Mouse (Mus musculus) spleen, postnatal 14 days (tissue): Measurements from ENCODE around the gene Mau2.
"Not testable (repeated sequence)": the region's sequence is repeated elsewhere in the genome, so short reads cannot be mapped to it uniquely, and the experiment has no call there.

ENCODE experiments used
- DNase-seq, 2 experiments: peaks; one replicate each; pipeline ENCODE4 v3.0.0; 2021 to 2022; ENCODE audit warnings: low spot score in 2 of 2

Mau2 gene

GRCm38 (mm10) chr8:70023596-70023995 is 18.9 kb downstream of the Mau2 start:
- no peak for DNase-seq

DNA sequence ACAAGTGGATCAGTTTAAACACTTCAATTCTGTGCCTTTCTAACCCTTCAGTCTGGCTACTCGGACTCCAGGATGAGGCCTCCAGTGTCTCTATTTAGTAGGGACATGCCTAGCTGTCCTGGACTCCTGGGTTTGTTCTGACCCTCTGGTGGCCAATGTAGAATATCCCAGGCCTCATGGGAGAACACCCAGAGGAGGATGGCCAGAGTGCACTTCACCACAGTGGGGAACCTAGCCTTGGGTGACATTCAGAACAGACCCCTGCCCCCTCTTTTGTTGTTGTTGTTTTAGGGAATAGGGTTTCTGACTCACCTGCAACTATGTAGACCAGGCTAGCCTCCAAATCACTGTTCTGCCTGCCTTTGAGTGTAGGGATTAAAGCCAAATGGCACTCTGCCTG is 27.5 kb downstream of the Mau2 start:
- no peak for DNase-seq

- DNase-seq = no peak
These were observed 29.8 kb downstream of the Mau2 start for GRCm38 (mm10) chr8:70012763-70013162.

DNA sequence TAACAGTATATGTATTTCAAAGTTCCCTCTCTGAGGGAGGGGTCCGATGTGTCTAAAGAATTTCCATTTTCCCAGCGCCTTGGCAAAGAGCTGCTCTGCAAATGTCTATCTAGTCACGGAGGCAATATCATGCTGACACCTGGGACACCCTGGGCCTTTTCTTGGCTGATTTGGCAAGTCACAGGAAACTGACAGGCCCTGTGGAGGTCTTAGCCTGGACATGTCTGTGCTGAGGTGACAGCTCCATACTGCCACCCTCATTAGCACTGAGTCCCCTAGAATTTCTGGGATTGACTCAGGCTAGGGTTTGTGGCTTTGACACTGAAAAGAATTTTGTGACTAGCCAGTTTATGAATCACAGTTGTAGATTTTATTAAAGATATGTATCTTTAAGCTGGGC is 30.2 kb downstream of the Mau2 start:
- no peak for DNase-seq

GRCm38 (mm10) chr8:70010796-70011195 is 31.7 kb downstream of the Mau2 start:
- not testable (repeated sequence) for DNase-seq

DNA sequence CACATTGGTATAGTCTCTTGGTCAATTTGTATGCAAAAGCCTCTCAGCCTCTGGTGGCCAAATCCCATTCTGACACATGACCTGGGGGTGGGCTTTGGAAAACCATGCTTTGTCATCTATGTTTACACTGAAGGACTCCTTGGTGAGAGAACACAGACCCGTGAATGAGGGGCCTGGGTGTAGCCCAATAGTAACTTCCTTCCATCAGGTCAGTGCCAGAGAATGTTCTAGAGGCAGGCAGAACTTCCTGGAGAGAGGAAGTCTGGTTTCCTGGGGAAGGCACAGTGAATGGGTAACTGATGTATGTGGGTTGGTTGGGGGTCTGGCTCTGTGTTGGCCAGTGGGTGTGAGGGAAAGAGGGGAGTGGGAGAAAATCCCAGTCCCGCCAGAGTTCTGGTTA is 37.4 kb downstream of the Mau2 start:
- no peak for DNase-seq

DNA sequence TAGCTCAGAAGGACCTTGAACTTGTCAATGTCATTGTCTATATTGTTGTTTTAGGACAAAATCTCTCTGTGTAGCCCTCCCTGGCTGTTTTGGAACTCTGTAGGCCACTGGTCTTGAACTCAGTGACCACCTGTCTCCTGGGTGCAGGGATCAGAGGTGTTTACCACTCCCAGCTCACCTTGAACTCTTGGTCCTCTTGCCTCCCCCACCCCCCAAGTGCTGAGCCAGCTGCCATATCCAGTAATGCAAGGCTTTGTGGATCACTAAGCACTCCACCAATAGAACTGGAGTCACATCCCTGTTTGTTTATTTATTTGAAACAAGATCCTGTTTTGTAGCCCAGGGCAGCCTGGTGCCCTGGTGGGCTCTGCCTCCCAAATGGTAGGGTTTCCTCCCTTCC is 38.2 kb downstream of the Mau2 start:
- DNase-seq = no peak

DNA sequence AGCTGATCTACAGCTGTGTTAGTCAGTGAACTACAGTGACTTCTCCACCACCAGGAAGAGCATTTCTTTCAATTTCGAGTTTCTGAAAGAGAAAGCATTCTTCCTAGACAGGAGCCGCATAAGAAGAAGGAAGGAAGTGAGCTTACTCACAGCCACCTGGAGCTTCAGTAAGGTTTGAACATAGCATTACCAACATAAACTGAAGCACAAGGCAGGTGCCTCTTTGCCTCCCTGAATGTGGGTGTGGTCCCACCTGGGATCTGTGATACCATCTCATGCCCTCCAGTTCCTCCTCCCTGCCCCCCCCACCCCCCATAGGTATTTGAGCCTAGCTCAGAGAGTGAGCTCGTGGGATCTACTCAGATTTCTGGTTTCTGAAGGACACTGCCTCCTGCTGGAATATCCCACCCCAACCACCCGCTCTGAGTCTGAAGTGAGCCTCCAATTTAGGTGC is 39.3 kb downstream of the Mau2 start:
- no peak for DNase-seq

GRCm38 (mm10) chr8:70001892-70002191 is 40.7 kb downstream of the Mau2 start:
- not testable (repeated sequence) for DNase-seq

DNA sequence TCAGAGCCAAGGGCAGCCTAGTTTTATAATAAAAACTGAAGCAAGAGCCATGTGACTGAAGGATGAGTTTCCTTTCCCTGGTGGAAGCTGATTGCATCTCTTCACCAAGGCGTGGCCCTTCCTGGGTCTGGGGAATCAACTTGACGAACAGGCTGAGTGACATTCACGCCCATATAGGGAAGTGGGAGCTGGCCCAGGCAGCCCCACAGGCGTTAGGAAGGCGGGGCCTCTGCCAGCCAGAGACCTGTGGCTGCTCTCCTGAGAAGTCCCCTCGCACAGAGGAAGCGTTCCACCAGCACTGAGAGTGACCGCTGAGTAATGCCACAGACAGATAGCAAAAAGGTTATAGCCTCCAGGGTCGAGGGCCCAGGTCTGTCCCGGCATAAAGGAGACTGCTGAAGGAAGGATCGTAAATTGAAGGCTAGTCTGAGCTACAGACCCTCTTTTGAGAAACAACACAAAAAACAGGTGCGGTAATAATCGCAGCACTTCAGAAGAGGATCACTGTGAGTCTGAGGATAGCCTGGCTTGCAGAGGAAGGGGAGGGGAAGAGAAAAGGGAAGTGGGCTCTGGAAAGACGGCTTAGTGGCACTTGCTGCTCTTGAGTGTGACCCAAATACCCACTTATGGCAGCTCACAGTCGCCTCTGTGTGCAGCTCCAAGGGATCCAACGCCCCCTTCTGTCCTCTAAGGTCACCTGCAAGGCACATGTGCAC is 41.2 kb downstream of the Mau2 start:
- peak; percentile 27 to 38 for DNase-seq

DNA sequence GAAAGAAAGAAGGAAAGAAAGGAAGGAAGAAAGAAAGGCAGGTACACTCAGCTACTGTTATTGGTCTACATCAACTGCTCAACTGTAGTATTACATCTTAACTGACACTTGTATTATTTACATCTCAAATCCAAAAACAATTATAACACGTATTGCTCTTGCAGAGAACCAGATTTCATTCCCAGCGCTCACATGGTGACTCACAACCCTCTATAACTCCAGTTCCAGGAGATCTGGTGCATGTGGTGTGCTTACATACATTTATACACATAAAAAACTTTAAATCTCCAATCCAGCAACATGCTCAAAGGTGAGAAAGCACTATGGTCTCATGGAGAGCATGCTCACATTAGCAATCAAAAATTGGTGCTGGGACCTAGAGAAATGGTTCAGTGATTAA is 42.3 kb downstream of the Mau2 start:
- no peak for DNase-seq

- DNase-seq = no peak
These were observed 43.3 kb downstream of the Mau2 start for GRCm38 (mm10) chr8:69999236-69999635.

DNA sequence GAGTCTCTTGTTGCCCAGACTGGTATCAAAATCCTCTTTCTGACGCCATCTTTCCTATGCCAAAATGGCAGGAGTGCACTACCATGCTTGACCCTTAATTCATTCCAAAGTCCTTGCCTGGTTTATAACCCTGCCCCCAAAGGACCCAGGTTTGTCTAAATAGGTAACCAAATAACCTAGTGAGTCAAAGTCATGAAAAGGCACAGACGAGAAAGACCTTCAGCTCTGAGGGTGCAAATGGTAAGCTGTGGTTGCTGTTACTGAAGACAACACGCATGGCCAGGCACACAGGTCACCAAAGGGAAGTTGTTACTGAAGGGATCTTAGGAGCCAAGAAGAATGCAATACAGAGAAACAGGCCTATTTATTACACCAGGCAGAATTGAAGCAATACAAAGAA is 43.8 kb downstream of the Mau2 start:
- DNase-seq = no peak

GRCm38 (mm10) chr8:69996589-69997285 is 45.8 kb downstream of the Mau2 start:
- DNase-seq = no peak

- DNase-seq = peak; percentile 99
These were observed 46.6 kb downstream of the Mau2 start, which contains the start of gene Gatad2a for GRCm38 (mm10) chr8:69995776-69996588. Gene Gatad2a, minus strand, starts transcription at chr8:69996384.

GRCm38 (mm10) chr8:69995422-69995775 is 47.1 kb downstream of the Mau2 start:
- DNase-seq = no peak

DNA sequence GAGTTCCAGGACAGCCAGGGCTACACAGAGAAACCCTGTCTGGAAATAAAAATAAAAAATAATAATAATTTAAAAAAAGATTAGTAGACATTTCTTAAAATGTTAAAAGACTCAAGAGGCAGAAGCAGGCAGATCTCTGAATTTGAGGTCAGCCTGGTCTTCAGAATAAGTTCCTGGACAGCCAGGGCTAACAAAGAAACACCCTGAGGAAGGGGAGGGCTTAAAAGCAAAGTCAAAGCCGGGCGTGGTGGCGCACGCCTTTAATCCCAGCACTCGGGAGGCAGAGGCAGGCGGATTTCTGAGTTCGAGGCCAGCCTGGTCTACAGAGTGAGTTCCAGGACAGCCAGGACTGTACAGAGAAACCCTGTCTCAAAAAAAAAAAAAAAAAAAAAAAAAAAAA is 53.6 kb downstream of the Mau2 start:
- not testable (repeated sequence) for DNase-seq

DNA sequence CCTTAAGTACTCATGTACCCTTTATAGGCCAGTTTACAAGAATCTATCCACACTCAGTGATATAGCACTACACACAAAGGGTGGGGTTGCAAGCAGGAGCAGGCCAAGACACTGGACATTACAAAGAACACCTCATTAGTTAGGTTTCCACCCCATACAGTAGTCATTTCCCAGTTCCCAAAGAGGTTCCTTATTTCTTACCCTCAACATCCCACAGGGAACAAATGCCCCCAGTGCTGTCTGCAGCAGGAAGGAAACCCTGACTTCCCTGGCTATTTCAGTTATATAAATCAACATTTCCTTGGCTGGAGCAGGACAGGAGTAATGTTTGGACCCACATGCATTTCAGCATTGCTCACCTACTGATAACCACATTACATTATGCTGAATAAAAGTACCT is 54.8 kb downstream of the Mau2 start:
- DNase-seq = no peak

DNA sequence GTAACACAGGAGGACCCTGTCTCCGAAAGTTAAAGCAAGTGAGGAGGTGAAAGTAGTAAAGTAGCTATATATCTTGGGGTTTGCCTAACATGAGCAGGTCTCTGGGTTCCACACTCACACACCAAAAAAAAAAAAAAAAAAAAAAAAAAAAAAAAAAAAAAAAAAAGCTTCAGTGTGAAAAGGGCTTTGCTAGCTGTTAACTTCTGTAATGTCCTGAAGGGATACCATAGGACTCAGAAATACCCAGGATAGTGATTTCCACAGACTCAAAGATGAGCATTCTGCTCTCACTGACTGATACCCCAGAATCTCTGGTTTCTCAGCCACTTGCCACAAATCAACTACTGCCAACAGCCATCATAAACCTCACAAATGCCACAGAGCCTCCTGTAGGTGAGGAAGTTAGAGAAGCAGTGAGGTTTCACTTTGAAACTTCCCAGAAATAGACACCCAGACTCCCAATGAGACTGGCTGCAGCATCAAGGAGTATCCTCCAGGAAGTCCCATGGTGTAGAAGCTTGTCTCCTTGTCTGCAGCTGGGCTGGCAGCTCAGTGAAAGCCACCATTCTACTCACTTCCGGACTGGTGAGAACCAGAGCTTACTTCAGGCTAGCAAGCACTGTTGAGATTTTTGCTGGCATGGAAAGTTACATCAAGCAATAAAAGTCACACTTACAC is 57.5 kb downstream of the Mau2 start:
- DNase-seq = no peak

DNA sequence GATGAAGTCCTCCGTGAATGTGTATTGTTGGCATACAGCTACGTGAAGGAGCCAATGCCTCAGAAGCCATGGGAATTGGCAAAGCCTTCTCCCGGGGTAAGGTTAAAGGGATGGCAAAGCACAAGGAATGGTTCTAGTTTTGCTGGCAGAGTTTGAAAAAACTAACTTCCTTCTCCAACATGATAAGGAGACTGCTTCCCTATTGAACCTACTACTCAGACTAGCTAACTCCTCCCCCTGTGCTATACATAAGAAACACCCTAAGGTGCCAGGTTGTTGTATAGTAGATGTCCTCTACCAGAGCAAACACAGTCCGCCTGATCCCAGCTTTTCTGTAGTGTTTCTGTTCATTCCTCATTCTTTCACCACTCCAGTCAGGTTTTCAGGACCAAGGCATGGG is 64.1 kb downstream of the Mau2 start:
- no peak for DNase-seq

DNA sequence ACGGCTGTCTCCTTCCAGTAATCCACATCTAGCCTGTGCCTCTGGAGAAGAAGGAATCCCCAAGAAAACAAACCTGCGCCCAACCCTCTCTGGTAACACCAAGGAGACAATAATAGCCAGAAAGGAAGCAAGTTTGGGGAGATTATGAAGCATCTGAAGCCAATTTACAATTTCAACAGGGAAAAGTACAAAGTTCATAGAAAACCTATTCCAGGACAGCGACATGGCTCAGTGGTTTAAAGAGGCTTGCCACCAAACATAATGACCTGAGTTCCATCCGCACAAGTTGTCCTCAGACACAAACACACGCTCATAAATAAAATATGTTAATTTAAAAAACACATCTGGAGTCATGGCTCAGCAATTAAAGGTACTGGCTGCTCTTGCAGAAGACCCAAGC is 67.7 kb downstream of the Mau2 start:
- DNase-seq = no peak

- peak; percentile 98 to 99 for DNase-seq
These were observed 68.3 kb downstream of the Mau2 start for GRCm38 (mm10) chr8:69974194-69974614.
